Mouse (Mus musculus) embryonic fibroblast, embryonic 13.5 days (primary cell): ENCODE results near the gene B2m.

Experiments
- CTCF ChIP-seq: IDR thresholded peaks from 2 replicates; pipeline ENCODE4 v1.5.1; 2011; ENCODE audit warnings: mild to moderate bottlenecking, control low read depth, low read length, moderate library complexity, borderline replicate concordance; ENCODE audit not compliant: insufficient read depth
- POLR2A ChIP-seq: IDR thresholded peaks from 2 replicates; pipeline ENCODE4 v1.6.1; 2011; ENCODE audit warnings: low read depth, mild to moderate bottlenecking, control low read depth, low read length, moderate library complexity

GRCm38 (mm10) chr2:122145756-122146155 lies 1.7 kb upstream of the B2m start:
- TF ChIP-seq CTCF (no peak), POLR2A (no peak)
